Comparison of ENCODE assay signal across 10 mouse cellular contexts in genomic region chr15:81649516-81650455, GRCm38 (mm10). TPM values are rescaled to one million over a fixed set of nuclear protein-coding genes. Genes with fewer than 3 reads are reported as not detected.
DNase-seq lines count a peak whose midpoint lies in the region; ATAC-seq and TF ChIP-seq lines count a peak whose summit lies in the region.
"Had no signal": no experiment of that assay in that cellular context is flagged by ENCODE, and none has a peak within 500 bp of the region (broad histone marks: within the 10 kb centered on the region; RNA-seq: fewer than 3 reads in every experiment).

No protein-coding gene starts in this region.

- 0 out of 2 replicates have a peak, but pooled peaks cover 2% of the 10 kb centered on the region for H3K9me3 ChIP-seq in heart, embryonic 12.5 days (replicated peaks)
- H3K9me3 ChIP-seq: embryonic facial prominence, embryonic 12.5 days; liver, embryonic 13.5 days had no signal

- no peak overlapping the region for H3K27ac ChIP-seq in heart, embryonic 12.5 days (ENCODE audit: poor library complexity, severe bottlenecking)
- peak overlapping the region; percentile 63 for H3K27ac ChIP-seq in gastrocnemius, adult 2 months
- H3K27ac ChIP-seq: embryonic facial prominence, embryonic 12.5 days; liver, embryonic 13.5 days had no signal

- DNase-seq in heart, adult 11 months = peak; percentile 93
- peak; percentile 34 for DNase-seq in 3134 (ENCODE audit: extremely low read depth, insufficient read length, low spot score)
- peak; percentile 72 for DNase-seq in gastrocnemius, adult 2 months
- no peak for DNase-seq in ovary, postnatal 36 days (ENCODE audit: low spot score)
- no peak for DNase-seq in lung, adult 2 months
- no peak for DNase-seq in kidney, postnatal 4 days
- DNase-seq: liver, embryonic 13.5 days had no signal

- H3K4me2 ChIP-seq in heart, embryonic 12.5 days = no peak overlapping the region
- H3K4me2 ChIP-seq: embryonic facial prominence, embryonic 12.5 days; liver, embryonic 13.5 days had no signal

- no peaks in the 10 kb centered on the region for H3K27me3 ChIP-seq in heart, embryonic 12.5 days (replicated peaks)
- H3K27me3 ChIP-seq: embryonic facial prominence, embryonic 12.5 days; liver, embryonic 13.5 days had no signal

- no peak overlapping the region for H3K9ac ChIP-seq in heart, embryonic 12.5 days
- H3K9ac ChIP-seq: embryonic facial prominence, embryonic 12.5 days; liver, embryonic 13.5 days had no signal

- no peak for TF ChIP-seq POLR2A in lung, adult 2 months (IDR thresholded peaks at IDR 0.05; ENCODE audit: borderline replicate concordance, extremely low read depth, low read depth, low read length)

- 94% methylated on average over 8 of the region's 8 CpGs for WGBS in heart, embryonic 12.5 days
- WGBS in lung, adult 2 months = 83% methylated on average over 8 of the region's 8 CpGs

- intact Hi-C loops in gastrocnemius, adult 2 months (cut with DNase I) = no loop called here

- TF ChIP-seq CTCF in gastrocnemius, adult 2 months (IDR thresholded peaks at IDR 0.05) = no peak
- TF ChIP-seq CTCF in lung, adult 2 months (IDR thresholded peaks at IDR 0.05; ENCODE audit: insufficient read depth, low read length) = no peak

- peaks cover 71% of the 10 kb centered on the region for H3K36me3 ChIP-seq in heart, embryonic 12.5 days

- H3K4me3 ChIP-seq in heart, embryonic 12.5 days = no peak overlapping the region
- no peak overlapping the region for H3K4me3 ChIP-seq in gastrocnemius, adult 2 months
- no peak overlapping the region for H3K4me3 ChIP-seq in lung, adult 2 months (replicated peaks; ENCODE audit: extremely low read depth, low read depth, low read length)
- H3K4me3 ChIP-seq: embryonic facial prominence, embryonic 12.5 days; liver, embryonic 13.5 days had no signal

- no peaks in the 10 kb centered on the region for H3K4me1 ChIP-seq in heart, embryonic 12.5 days (replicated peaks)
- H3K4me1 ChIP-seq in lung, adult 2 months (ENCODE audit: control insufficient read depth, insufficient read depth, low read length) = no peaks in the 10 kb centered on the region
- H3K4me1 ChIP-seq: embryonic facial prominence, embryonic 12.5 days; liver, embryonic 13.5 days had no signal

- no peak for ATAC-seq in heart, embryonic 12.5 days (ENCODE audit: insufficient number of reproducible peaks, low FRiP score)
- peak; percentile 64; the same call in 1 of the 2 replicates for ATAC-seq in cerebellum, adult (ENCODE audit: insufficient number of reproducible peaks, low FRiP score, low TSS enrichment)

RNA-seq across cellular contexts. Expression of gene L3mbtl2, which starts 13.9 kb away (rescaled TPM):
- 19.4 and 20.3 TPM in 2 replicates for polyA plus RNA-seq in heart, embryonic 12.5 days (2016; fragmentation: Nextera tagmentation; extraction: Ambion mirVana)
- total RNA-seq in gastrocnemius, adult 2 months (2021) = 1 to 10 TPM; 7.3 to 9.0 TPM
- polyA plus RNA-seq in lung, adult 2 months (2012; rRNA removed) = 11.7 and 16.9 TPM in 2 replicates

RNA-seq across cellular contexts. Expression of gene Chadl, which starts 47.3 kb away (rescaled TPM):
- 0.75 and 0.82 TPM in 2 replicates for polyA plus RNA-seq in heart, embryonic 12.5 days (2016; fragmentation: Nextera tagmentation; extraction: Ambion mirVana)
- total RNA-seq in gastrocnemius, adult 2 months (2021) = 1 to 10 TPM; 1.3 to 1.4 TPM
- 3.5 and 6.5 TPM in 2 replicates for polyA plus RNA-seq in lung, adult 2 months (2012; rRNA removed)

Comparison
In these comparisons a context has a peak if more than half of its experiments do, and no peak if none do; other contexts are left out.
1. DNase-seq: peak in heart, adult 11 months (single experiment), 3134 (single experiment) and gastrocnemius, adult 2 months (single experiment); none in ovary, postnatal 36 days (single experiment), lung, adult 2 months (single experiment) and kidney, postnatal 4 days (0 of 2).